Mouse (Mus musculus): ENCODE results near the gene Rasgef1b. TPM values are rescaled to one million over a fixed set of nuclear protein-coding genes. Genes with fewer than 3 reads are reported as not detected.

The Rasgef1b gene
- total RNA-seq, 2 experiments from 2014 or later: 1.5 to 2.6 TPM

DNA sequence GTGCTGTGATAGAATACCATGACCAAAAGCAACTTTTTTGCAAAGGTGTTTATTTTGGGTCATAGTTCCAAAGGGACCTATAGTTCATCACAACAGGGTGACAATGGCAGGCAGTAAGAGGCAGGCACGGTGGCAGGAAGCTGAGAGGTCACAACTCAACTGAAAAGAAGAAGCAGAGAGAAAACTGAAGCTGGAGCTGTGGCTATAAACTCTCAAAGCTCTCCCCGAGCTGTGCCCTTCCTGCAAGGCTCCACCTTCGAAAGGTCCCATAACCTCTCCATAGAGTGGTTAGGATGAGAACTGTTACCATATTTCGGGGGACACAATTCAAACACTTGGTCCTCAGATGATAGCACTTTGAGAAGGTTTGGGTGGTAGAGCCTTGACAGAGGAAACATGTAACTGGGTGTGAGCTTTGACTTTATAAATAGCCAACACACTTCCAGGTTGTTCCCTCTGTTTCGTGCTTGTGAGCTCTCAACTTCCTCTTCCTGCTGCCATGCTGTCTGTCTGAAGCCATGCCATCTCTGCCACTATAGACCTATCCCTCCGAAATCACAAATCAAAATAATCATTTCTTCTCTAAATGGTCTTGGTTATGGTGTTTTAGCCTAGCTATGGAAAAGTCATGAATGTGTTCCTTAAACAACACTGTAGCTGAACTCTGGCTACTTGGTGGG lies 240.2 kb downstream of the Rasgef1b start:
- DNase-seq: no peak

DNA sequence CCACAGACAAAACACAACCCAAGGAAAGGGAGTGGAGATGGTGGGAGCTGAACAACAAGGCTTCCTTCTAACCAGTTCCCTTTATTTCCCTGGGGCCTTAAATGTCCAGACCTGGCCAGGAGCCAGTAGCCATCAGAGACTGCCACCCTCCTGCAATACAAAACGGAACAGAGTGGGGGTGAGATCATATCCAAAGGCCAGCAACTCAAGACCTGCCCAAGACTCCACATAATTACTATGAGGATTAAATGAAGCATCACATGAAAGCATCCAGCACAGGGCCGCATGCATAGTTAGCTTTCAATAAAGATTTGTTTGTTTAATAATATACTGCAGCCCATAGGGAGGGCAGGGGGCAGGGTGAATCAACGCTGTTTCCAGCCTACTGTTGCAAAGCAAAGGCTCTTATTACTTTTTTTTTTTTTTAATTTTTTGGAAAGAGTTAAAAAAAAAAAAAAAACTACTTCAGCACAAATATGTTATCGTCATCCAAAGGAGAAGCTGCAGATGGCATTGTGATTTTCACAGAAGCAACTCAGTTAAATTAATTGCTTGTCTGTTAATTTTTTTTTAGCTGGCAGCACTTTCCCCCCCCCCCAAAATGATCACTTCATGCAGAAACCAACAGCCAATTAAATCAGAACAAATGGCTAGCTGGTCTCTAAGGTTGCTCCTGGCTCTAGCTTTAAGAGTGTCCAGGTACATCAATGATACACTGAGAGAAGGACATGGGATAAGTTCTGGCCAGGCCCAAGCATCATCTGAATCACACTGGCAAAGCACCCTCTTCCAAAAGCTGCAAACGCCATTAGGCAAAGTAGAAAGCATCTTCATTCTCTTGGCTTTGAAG lies 241.6 kb downstream of the Rasgef1b start:
- no peak for DNase-seq

- no peak for DNase-seq
These were observed 245.7 kb downstream of the Rasgef1b start for GRCm38 (mm10) chr5:99483162-99483561.

- no peak for DNase-seq
These were observed 246.3 kb downstream of the Rasgef1b start for GRCm38 (mm10) chr5:99482524-99482923.

DNA sequence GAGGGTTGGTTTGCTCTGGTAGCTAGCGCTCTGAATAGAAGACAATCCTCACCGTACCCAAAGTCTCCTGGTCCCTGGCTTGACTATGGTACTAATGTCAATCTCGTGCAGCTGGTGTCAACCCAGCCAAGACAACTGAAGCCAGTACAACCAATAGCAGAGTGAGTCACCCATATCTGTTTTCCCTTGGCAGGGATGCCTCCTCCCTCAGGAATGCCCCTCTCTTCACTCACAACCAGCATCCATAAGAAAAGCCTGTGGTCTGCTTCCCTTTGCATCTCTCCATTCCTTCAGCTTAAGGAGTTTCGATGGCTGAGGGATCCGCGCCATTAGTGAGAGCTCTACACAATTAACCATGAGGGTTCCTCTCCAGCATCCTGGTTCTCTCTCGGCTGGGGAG lies 246.8 kb downstream of the Rasgef1b start:
- no peak for DNase-seq

DNA sequence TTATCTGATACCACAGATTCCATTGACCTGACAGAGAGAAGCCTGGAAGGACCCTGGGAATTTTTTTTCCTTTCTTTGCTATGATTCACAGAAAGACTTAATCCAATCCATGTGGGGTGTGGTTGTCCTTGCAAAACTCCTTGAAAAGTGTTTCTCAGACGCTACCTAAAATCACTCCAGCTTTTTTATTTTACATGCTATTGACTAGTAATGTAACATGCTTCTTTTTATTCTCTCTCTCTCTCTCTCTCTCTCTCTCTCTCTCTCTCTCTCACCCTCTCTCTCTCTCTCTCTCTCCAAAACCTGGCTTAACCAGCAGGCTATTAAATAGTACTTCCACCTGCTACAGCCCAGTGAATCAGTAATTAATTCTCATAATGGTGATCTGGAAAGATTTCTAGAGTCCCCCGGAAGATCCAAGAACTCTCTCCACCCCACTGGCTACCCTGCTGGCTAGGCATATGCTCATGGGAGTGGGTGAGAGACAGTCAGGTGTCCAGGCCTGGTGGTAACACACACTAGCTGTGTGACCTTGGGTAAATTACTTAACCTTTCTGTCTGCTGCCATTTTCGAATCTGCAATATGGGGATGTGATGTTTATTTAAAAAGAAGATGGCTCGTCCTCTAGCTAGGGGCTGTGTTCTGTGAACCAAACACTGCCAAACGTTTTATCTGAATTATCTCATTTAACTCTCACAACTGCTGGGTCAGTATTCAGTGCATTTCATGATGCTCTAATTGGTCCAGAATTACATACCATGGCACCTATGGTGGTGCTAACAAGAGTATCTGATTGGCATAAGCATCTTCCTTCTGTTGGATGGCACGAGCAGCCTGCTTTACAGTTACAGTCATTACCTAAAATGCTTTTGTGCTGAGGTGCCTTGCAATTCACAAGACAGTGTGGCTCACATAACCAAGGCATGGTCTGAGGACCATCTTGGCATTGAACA lies 248.5 kb downstream of the Rasgef1b start:
- DNase-seq: no peak

GRCm38 (mm10) chr5:99479263-99480077 lies 249.4 kb downstream of the Rasgef1b start:
- DNase-seq: peak; percentile 20

GRCm38 (mm10) chr5:99478716-99479115 lies 250.1 kb downstream of the Rasgef1b start:
- no peak for DNase-seq

DNA sequence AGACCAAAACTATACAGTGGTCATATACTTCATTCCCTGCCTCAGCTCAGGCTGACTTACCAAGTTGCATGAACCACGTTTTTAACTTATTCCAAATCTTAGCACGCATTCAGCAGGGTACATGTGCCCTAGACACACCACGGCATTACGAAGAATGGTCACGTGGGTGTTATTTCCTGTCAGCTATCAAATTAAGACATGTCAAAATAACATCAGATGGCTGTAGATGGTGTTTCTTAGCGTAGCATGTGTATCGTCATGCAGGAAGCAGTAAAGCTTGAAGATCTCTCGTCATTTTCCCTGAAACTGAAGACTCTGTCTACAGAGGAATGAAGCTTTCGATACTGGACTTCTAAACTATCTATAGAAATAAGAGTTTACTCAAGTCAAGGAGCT lies 251.4 kb downstream of the Rasgef1b start:
- DNase-seq: no peak

GRCm38 (mm10) chr5:99476640-99477419 lies 252.0 kb downstream of the Rasgef1b start:
- DNase-seq: no peak

DNA sequence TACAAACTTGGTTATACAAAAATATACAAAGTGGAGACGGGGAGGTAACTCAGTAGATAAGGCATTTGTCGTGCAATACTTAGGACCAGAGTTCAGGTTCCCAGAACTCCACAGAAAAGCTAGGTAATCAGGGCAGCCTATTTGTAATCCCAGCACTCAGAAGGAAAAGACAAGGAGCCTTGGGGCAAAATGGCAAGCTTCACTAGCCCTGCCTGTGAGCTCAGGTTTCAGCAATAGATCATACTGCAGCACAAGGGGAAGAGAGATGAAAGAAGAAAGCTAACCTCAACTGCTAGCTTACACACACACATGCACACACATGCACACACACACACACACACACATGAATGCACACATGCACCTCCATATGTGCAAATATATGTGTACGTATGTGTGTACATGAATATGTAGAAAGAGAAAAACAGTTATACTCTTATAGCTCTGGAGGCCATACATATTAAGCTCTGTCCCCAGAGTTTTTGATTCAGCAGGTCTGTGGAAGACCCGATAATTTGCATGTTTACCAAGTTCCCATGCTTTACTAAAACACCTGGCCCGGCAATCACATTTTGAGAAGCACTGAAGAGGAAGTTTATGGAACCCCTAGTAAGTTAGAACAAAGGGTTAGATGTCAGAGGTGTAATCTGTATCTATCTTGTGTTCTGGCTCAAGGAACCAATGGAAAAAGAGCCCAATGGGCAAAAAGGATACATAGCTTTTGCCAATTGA lies 256.1 kb downstream of the Rasgef1b start:
- DNase-seq: no peak

- no peak for DNase-seq
These were observed 257.1 kb downstream of the Rasgef1b start for GRCm38 (mm10) chr5:99471790-99472189.

DNA sequence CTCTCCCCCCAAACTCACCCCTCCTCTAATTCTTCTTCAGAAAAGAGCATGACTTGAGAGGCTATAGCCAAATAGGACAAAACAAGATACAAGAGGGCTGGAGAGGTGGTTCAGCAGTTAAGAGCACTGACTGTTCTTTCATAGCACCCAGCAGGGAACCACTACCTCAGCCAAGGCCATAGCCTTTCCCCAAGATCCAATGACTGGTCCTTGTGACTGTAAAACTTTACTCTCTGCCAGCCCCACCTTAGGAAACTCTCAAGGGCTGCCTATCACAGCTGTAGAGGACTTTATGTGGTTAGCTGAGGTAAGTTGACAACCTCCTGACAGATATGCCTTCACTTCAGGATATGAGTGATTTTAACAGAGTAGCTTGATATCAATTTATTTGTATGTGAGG lies 258.3 kb downstream of the Rasgef1b start:
- DNase-seq: no peak

GRCm38 (mm10) chr5:99459007-99459406 lies 269.9 kb downstream of the Rasgef1b start:
- DNase-seq: no peak

DNA sequence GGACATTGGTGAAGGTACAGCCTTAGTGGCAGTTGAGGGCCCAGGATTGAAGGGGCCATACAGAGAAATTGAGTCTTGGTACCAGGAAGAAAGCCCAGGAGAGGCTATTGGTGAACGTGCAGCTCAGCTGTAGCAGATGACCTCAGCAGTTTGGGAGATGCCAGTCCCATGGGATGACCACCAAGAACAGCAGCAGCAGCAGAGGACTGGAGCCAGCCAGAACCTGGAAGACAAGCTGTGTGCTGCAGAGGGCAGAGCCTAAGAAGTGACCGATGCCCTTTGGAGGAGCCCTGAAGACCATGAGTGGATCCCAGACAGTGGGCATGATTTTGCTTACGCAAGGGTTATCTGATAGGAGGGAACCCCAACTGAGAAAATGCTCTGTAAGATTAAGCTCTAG lies 271.6 kb downstream of the Rasgef1b start:
- no peak for DNase-seq

GRCm38 (mm10) chr5:99451939-99452338 lies 276.9 kb downstream of the Rasgef1b start:
- no peak for DNase-seq

GRCm38 (mm10) chr5:99451416-99451815 lies 277.4 kb downstream of the Rasgef1b start:
- no peak for DNase-seq

- DNase-seq: no peak
These were observed 277.9 kb downstream of the Rasgef1b start for GRCm38 (mm10) chr5:99450994-99451393.

- no peak for DNase-seq
These were observed 278.4 kb downstream of the Rasgef1b start for GRCm38 (mm10) chr5:99450463-99450862.

- no peak for DNase-seq
These were observed 281.4 kb downstream of the Rasgef1b start for GRCm38 (mm10) chr5:99447481-99447880.

All from gastrocnemius, postnatal 10 days (tissue).